Mouse (Mus musculus): ENCODE data around the gene Vps25.
A peak's percentile ranks its signal among the peaks of the same experiment; 100 is the strongest.

Vps25 gene

GRCm38 (mm10) chr11:101245071-101245470 is 8.4 kb upstream of the Vps25 start:
- no peak for DNase-seq (ENCODE audit: low spot score in 2 of 2)

DNA sequence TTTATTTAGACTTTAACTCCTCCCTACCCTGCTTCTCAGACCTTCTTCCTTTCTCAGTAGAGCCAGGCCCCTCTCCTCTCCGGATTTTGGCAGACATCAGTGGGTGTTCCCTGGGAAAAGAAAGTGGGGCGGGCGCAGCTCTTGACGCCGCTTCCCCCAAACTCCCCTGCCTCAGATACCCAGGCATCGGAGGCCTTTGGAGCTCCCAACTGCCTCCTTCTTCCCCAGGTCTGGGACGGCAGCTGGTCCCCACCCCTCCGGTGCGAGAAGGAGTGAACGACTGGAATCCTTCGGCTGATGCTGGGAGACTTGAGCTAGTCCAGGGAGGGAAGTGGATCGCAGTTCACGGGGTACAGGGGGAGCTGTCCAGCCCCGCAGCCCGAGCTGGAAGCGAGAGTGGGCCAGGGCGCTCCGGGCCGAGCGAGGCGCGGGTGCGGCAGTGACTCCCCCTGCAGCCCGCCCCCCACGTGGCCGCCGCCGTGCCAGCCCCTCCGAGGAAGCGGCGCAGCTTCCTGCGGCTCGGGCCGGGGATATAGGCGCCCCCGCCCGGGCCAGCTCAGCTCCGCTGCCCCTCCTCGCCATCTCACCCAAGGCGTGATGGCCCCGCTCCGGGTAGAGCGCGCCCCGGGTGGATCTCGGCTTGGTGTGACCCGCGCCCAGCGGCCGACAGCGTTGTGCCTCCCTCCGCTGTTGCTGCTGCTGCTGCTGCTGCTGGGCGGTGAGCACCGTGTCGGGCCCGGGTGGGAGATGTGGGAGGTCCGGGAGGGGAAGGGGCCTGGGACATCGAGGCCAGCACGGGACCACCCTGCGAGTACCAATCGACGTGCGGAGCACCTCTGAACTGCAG is 7.4 kb upstream of the Vps25 start, which contains the start of gene Ramp2:
TSS of gene Ramp2 (plus strand) at position 174 of the 847 bp plus-strand sequence.
- no peak for DNase-seq (ENCODE audit: low spot score in 2 of 2)

DNA sequence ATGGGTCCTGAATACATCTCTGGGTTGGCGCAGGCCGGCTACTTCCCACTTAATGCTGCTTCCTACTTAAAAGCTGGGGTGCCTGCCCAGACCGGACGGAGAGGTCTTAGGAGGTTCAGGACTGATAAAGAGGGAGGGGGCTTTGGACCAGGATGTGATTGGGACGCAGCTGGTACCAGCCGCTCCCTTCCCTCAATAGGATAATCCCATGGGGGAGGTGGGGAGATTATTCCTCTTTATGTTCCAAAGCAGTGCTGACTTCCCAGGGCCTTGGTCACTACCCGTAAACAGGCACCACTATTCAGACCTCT is 6.8 kb upstream of the Vps25 start:
- DNase-seq (ENCODE audit: low spot score in 2 of 2) = no peak

GRCm38 (mm10) chr11:101247521-101248030 is 5.9 kb upstream of the Vps25 start:
- DNase-seq (ENCODE audit: low spot score in 2 of 2) = no peak

- DNase-seq (ENCODE audit: low spot score in 2 of 2) = peak; percentile 26 to 57
Measured at GRCm38 (mm10) chr11:101248258-101248994, 5.1 kb upstream of the Vps25 start.

DNA sequence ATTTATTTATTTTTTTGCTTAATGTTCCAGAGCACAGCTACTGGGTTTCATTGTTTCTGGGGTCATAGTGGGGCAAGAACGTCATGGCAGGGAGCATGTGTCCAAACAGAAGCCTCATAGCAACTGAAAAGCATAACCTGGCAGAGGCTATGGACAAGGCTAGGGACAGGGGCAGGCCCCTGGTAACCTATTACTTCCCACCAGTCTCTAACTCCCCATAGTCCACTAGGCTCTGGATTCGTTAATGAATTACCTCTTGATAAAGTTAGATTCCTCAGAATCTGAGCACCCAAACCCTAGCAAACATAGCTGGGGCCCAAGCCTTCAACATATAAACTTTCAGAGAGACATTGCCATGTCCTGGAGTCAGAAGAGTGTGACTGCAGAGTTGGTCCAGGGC is 2.5 kb upstream of the Vps25 start:
- no peak for DNase-seq (ENCODE audit: low spot score in 2 of 2)

- no peak for DNase-seq (ENCODE audit: low spot score in 2 of 2)
Measured at GRCm38 (mm10) chr11:101252941-101253340, 566 bp upstream of the Vps25 start.

DNA sequence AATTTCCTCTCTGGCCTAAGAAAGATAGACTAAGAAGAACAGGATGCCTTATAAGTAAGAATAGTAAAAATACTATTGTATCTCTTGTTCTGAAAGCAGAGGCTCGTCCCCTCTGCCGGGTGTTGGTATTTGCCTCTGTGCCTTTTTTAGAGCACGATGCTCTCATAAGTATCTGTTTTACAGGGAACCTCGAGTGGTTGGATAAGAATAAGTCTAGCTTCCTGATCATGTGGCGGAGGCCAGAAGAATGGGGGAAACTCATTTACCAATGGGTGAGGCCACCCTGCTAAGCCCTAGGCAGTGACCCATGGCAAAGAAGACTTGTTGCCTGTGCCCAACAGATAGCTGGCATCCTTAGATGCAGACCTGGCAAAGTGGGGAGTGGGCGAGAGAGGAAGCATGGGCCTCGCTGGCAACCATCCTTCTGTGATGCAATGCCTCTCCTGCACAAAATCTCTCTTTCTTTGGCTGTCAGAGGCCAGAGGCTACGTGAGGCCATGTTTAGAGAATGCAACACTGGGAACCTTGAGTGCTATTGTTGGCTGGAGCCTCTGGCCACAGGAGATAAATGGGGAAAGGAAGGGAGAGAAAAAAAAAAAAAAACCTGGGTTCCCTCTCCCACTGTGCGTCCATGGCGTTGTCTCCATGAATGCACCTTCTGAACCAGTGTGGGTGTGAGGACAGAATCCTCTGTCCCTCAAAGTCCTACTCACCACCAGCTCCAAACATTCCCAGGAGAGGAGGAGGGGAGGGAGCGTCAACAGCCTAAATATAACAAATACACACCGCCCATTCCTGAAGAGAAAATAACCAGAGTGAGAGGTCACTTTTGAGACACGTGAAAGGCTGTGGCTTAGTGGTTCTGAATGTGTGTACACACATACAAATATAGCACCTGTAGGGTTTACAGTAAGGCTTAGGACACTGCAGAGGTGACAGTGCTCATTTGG is 2.6 kb downstream of the Vps25 start:
- DNase-seq (ENCODE audit: low spot score in 2 of 2) = no peak

DNA sequence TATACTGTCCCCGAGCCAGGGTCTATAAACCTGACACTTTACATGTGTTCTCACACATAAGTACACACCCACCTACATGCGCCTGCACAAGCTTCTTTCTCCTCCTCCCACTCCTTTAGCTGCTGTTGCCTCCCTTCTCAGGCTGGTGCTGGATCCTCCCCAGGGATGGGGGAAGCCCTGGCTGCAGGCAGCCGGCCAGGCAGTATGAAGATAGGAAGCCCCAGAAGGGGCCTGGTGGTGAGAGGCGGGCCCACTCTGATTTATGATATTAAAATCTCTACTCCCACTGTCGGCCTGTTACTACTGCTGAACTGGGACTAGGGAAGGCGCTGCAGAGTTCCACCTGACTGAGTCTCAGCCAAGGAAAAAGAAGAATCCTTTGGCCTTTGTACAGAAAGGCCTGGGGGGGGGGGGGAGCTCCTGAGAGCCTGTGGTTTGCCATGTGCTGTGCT is 5.8 kb downstream of the Vps25 start:
- DNase-seq (ENCODE audit: low spot score in 2 of 2) = no peak

DNA sequence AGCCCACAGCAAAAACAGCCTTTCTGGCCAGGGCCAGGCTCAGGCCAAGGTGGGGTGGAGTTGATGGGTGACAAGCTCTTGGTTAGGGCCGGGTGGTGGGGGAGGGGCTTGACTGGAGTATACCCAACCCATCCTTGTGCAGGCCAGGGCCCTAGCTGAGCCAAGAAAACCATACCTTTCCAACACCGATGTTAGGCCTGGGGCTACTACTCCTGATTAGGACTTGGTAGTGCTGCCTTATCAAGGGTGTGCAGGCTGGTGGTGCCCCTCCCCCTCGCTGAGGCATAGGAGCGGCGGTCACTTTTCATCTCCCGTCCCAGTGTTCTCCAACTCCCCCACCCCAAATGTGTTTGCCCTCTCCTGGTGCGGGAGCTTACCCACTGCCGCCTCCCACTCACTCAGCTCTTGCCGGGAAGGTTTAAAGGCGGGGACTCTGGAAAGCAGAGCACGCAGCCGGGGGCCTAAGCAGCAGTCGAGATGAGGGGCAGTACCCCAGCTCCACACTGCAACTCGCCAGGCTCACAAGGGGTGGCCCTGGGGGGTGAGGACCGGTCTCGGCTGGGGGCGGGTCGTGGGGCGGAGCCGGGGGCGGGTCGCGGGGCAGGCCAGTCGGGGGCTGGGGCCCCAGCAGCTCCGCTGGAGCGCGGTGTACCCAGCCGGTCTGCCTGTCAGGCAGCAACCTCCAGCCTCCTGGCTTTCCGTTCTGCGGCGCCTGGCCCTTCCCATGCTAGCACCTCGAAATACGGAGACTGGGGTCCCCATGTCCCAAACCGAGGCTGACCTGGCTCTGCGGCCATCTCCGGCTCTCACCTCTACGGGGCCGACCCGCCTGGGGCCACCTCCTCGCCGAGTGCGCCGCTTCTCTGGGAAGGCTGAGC is 6.7 kb downstream of the Vps25 start, which contains the start of gene Wnk4:
TSS of gene Wnk4 (plus strand) at position 620 of the 878 bp plus-strand sequence.
- DNase-seq (ENCODE audit: low spot score in 2 of 2) = peak; percentile 51 to 73

DNA sequence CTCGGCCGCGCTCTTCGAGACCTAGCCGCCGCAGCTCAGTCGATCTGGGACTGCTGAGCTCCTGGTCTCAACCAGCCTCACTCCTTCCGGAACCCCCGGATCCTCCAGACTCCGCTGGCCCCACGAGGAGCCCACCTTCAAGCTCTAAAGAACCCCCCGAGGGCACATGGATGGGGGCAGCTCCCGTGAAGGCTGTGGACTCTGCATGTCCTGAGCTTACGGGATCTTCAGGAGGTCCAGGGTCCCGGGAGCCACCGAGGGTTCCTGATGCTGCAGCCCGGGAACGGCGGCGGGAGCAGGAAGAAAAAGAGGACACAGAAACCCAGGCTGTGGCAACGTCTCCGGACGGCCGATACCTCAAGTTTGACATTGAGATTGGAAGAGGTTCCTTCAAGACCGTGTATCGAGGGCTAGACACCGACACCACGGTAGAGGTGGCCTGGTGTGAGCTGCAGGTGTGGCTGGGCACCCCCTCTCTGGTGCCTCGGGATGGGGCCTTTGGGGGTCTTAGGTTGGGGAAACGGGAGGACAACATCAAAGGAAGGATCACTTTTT is 7.4 kb downstream of the Vps25 start:
- DNase-seq (ENCODE audit: low spot score in 2 of 2) = no peak

- no peak for DNase-seq (ENCODE audit: low spot score in 2 of 2)
Measured at GRCm38 (mm10) chr11:101262272-101262967, 8.9 kb downstream of the Vps25 start.

DNA sequence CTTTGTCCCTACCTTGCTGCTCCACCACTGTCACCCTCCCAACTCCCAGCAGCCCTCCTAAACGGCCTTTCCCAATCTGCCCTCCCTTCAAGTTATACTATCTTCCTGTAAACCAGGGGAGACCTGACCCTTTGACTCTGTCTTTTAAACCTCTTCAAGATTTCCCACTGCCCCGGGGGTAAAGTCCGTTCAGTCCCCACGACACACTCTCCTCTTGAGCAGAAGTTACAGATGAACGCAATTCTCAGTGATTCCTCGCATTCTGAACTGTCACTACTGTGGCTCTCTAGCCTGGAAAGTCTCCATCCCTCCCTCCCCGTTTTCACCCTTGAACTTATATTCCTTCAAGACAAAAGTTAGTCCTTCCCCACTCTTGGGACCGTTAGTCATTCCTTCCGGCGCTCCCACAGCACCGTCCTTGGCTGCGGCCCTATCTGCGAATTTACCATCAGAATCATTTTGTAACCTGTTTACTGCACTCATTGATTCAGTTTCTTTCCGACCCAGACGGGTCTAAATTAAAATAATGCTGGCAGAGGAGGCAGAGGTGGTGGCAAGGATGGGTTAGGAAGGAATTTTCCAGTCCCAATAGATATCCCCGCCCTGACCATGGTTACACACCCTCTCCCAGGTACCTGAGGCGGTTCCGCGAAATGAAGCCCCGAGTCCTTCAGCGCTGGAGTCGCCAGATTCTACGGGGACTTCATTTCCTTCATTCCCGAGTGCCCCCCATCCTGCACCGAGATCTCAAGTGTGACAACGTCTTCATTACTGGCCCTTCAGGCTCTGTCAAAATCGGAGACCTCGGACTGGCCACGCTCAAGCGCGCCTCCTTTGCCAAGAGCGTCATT is 9.9 kb downstream of the Vps25 start:
- no peak for DNase-seq (ENCODE audit: low spot score in 2 of 2)

DNA sequence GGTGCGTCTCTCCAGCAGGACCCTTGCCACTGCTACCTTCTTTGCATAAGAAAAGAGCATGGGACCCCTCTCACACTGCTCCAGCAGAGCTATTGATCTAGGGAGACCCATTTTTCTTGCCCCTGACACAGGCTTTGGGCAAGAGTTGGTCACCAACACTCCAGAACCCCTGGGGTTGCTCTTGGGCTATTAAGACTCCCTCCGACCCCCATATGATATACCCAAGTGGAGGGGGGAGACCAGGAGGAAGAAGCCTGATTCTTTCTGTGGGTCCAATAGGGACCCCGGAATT is 10.4 kb downstream of the Vps25 start:
- no peak for DNase-seq (ENCODE audit: low spot score in 2 of 2)

DNA sequence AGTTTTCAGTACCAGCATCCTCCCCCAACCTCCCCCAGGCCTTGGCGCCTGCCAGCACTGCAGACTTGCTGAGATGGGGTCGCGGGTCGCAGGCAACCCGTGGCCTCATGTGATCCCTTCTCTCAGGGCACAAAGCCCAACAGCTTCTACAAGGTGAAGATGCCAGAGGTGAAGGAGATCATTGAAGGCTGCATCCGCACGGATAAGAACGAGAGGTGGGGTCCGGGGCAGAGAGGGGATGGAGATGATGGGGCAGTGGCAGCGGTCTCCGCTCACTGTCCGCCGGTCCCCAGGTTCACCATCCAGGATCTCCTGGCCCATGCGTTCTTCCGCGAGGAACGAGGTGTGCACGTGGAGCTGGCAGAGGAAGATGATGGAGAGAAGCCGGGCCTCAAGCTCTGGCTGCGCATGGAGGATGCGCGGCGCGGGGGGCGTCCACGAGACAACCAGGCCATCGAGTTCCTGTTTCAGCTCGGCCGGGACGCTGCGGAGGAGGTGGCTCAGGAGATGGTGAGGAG is 11.5 kb downstream of the Vps25 start:
- DNase-seq (ENCODE audit: low spot score in 2 of 2) = no peak

DNA sequence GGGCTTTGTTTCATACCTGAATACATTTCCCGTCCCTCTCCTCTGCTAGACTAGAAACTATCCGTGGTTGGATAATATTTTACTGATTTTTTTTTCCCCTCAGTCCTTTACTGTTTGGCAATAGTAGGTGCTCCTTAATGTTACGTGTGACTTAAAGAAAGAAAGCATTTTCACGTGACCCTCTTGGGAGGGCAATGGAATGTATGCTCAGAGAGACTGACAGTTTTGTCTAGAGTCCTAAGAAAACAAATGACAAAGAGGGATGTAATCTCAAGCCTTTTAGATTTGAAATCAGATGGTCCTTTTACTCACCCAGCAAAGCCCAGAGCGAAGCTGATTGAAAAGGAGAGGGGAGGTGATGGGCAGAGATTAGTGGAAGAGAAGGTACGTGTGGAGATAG is 12.4 kb downstream of the Vps25 start:
- no peak for DNase-seq (ENCODE audit: low spot score in 2 of 2)

GRCm38 (mm10) chr11:101269577-101270116 is 16.1 kb downstream of the Vps25 start:
- no peak for DNase-seq (ENCODE audit: low spot score in 2 of 2)

GRCm38 (mm10) chr11:101272446-101272845 is 18.9 kb downstream of the Vps25 start:
- no peak for DNase-seq (ENCODE audit: low spot score in 2 of 2)

Data from spleen, postnatal 36 days (tissue).